In the genomic region with DNA sequence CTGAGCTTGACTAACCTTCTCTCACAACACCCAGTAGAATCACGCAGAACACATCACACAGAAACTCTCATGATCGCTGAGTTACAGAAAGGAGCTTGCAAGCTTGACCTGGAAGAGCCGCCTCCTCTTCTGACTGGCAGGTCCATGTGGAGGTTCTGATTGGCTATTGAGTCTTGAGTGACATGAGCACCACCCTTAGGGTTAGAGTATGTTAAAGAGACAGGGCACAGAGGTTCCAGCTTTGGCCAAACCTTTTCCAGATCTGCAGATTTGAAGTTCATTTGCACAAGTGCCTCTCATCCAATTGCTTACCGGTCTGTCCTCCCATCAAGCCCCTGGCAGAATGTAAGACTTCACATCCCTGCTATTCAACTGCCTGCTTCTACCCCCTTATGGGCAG, we compare ENCODE assay signal across 5 mouse cellular contexts. TPM values are rescaled to one million over a fixed set of nuclear protein-coding genes. Genes with fewer than 3 reads are reported as not detected.
"Had no signal": no experiment of that assay in that cellular context is flagged by ENCODE, and none has a peak within 500 bp of the region (broad histone marks: within the 10 kb centered on the region; RNA-seq: fewer than 3 reads in every experiment).

A gene (minus strand): TSS at position 101 of the 400 bp plus-strand sequence.

RNA-seq across cellular contexts. Expression of the gene that starts here (rescaled TPM):
- total RNA-seq: layer of hippocampus, postnatal 25 days; left cerebral cortex, adult 2 months; left cerebral cortex, postnatal 14 days had no signal
- polyA plus RNA-seq: limb, embryonic 10.5 days; midbrain, embryonic 10.5 days had no signal
